Mouse (Mus musculus): ENCODE measurements around the gene Cilp2.

Gene Cilp2

DNA sequence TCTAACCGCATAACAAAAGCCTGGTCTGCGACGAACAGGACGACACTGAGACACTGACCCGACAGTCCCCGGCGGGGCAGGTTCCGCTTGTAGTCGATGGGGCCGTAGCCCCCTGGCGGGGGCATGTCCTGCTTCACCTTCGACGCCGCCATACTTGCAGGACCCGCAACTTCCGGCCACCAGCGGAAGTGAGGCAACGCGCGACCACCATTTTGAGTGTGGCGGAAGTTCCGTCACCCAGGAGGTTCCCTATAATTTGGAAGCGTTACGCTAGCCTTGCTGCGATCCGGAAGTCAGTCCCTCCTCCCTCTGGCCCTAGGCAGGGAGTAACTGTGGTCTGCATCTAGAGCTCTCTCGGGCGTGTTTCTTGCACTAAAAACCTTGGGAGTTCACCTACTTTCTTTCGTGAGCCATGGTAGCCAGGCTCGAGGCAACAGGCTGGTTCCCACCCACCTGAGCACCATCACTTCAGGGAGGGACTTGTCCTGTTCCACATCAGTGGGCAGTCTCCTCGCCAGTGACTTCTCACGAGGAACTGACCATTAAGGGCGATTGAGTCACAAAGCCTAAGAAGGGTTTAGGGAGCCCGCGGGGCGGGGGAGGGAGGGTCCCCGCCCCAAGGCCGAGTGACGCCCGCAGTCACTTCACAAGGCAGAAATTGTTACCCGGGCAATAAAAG lies 14.1 kb upstream of the Cilp2 start:
- peak; percentile 97 to 98 for DNase-seq (ENCODE audit: low spot score in 2 of 2)

- DNase-seq (ENCODE audit: low spot score in 2 of 2) = no peak
These were observed 13.5 kb upstream of the Cilp2 start for GRCm38 (mm10) chr8:69900895-69901451.

DNA sequence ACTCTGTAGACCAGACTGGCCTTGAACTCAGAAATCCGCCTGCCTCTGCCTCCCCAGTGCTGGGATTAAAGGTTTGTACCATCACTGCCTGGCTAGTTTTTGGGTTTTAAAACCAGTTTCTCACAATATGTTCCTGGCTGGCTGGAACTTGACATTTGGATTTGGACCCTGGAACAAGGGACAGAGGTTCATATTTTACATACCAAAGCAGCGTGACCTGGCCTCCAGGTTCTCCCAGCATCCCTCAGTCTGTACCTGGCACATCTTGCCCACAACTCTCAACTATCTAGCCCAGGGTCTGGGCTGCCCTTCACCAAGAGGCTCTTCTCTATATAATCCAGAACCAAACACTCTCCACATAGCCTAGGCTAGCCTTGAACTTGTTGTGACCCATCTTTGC lies 12.4 kb upstream of the Cilp2 start:
- DNase-seq (ENCODE audit: low spot score in 2 of 2) = no peak

- no peak for DNase-seq (ENCODE audit: low spot score in 2 of 2)
These were observed 10.4 kb upstream of the Cilp2 start for GRCm38 (mm10) chr8:69897857-69898256.

DNA sequence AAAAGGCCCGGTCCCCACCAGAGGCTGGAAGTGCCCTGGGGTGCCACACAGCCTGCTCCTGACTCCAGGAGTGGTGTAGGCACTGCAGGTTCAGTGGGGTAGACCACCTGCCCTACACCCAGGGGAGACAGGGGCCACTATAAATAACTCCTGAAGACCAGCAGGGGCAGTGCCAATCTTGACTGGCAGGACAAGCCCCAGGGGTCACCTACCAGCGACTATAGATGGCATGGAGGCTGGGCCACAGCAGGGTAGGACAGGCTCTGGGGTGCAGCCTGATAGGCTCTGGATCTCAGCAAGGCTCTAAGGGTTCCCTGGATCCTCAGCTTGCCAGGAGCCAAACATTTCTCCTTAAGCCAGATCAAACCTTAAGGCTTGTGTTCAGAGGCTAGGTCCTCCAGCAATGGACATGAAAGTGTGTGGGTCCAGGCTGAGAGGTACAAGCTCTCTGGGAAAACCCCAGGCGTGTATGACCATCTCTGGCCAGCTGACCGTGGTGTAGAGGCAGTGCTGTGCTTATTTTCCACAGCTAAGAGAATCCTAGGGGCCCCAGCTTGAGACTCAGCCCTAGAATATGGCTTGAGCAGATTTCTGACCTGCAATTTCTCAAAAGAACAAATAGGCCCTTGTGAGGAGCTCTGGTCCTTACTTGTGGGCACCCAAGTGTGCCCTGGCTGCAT lies 8.4 kb upstream of the Cilp2 start:
- no peak for DNase-seq (ENCODE audit: low spot score in 2 of 2)

GRCm38 (mm10) chr8:69894836-69895332 lies 7.4 kb upstream of the Cilp2 start:
- DNase-seq (ENCODE audit: low spot score in 2 of 2) = no peak

DNA sequence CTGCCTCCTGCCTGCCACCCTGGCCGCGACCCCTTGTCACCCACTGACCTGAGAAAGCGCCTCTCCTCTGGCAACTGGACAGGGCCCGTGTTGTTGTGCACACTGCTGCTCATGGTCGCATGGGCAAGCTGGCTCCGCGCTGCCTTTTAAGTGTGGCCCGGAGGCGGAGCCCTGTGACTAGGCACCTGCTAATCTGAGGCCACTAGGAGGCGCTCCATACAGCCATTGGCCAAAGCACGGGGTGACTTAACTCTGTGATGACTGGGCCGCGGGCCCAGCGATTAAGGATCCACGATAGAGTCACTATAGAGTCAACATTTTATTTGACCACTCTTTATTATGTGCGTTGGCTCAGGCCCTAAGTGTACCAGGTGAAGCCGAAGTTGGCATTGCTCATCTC lies 6.4 kb upstream of the Cilp2 start:
- peak in 1 of 2 experiments; percentile 78 for DNase-seq (ENCODE audit: low spot score in 2 of 2)

DNA sequence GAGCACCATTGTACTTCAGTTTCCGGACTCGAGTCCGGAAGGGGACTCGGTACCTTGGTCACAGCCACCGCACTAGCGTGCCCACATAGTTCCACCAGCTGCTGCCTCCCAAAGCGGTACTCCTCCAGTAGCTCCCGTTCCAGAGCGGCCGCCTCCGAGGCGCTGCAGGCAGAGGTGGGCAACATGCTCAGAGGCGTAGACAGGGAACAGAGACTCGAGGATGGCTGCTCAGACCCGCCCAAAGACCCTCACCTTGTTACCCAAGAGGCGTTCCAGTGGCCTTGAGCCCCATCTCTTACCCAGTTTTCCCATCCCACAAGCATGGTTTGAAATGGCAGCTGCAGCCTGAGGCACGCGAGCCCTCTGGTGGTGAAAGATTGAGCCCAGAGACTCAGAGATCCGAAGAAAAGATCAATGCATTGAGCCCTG lies 3.3 kb upstream of the Cilp2 start:
- DNase-seq (ENCODE audit: low spot score in 2 of 2) = peak in 1 of 2 experiments; percentile 62

DNA sequence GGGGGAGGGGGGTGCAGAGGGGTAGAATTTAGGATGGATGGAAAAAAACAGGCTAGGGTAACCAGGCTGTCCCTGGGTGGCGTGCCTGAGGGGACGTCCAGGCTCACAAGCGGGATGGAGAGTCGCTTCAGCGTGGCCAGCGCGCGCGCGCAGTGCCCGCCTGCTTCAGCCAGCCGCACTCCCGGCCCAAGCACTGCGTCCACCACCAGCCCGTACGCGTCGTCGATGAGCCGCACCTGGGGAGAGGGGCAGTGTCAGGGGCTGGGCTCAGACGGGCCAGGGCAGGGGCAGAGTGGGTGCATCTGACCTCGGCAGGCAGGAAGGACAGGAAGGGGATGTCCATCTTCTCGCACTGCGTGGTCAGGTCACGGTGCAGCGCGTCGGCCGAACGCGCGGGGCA lies 1.4 kb upstream of the Cilp2 start:
- peak in 1 of 2 experiments; percentile 26 for DNase-seq (ENCODE audit: low spot score in 2 of 2)

DNA sequence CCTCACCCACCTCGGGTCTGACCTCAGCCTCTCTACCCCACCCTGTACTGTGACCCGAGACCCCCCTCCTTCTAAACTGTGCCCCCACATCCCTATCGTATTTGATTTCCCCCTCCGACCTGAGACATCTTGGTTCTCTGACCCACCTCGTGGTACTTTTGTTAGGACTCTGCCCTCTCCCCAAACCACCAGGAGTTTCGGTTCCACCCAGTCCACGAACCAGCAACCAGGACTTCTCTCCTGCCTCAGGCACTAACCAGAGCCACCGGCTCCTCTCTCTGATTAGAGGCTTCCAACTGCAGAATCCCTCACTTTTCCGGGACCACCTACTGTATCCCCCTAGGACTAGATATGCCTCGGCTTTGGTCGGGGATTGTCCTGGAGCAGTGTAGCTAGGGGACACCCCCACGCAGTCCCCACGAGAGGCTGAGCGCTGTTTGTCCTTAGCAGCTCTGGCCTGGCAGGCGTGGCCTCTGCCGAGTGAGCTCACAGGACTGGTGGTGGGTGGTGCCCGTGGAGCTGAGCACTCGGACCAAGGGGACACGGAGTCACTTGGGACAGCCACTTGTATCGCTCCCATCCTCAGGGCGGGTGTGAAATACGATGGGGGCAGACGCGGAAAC lies 868 bp upstream of the Cilp2 start:
- DNase-seq (ENCODE audit: low spot score in 2 of 2) = peak in 1 of 2 experiments; percentile 29

GRCm38 (mm10) chr8:69884141-69884540 lies 3.3 kb downstream of the Cilp2 start:
- DNase-seq (ENCODE audit: low spot score in 2 of 2) = no peak

- DNase-seq (ENCODE audit: low spot score in 2 of 2) = no peak
These were observed 4.5 kb downstream of the Cilp2 start for GRCm38 (mm10) chr8:69882833-69883600.

- DNase-seq (ENCODE audit: low spot score in 2 of 2) = peak in 1 of 2 experiments; percentile 54
These were observed 5.3 kb downstream of the Cilp2 start for GRCm38 (mm10) chr8:69882021-69882756.

DNA sequence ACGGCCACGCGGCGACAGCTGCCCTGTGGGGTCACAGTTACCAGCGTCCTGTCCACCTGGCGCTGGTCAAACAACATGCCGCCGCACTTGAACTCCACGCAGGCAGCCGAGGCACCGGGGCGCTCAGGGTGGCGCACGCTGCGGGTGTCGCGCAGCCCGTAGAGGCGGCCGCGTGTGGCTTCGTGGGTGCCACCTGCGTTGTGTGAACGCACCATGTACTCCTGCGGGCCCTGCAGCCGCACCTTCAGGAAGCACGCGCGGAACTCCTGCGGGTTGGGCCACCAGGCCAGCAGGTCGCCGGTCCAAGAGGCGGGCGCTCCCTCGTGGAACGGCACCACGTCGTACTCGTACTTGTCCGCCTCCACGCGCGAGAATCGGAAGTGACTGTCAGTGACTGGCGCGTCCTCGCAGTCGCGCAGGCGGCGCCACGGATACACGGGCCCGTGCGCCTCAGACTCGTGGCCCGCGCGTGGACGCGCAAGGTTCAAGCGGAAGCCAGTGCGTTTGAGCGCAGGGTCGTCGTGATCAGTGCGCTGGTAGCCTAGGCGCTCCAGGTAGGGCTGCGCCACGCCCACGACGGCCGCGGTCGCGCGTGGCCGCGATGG lies 6.1 kb downstream of the Cilp2 start:
- no peak for DNase-seq (ENCODE audit: low spot score in 2 of 2)

- DNase-seq (ENCODE audit: low spot score in 2 of 2) = no peak
These were observed 6.6 kb downstream of the Cilp2 start for GRCm38 (mm10) chr8:69880841-69881240.

DNA sequence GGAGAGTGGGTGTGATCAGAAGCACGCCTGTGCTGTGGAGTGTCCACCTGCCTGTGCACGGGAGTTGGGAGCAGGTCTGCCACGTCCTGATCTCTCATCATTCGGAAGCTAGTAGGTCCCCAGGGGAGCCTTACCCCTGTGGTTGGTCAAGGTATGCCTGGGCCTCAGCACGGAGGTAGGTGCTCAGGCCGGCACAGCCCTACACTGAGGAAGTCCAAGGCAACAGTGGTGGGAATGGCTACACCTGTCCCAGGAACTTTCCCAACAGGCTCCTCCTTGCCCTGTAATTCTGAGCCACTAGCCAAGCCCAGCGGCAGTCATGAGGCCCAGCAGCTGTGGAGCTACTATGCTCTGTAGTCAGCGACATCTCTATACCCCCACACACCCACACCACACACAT lies 7.8 kb downstream of the Cilp2 start:
- DNase-seq (ENCODE audit: low spot score in 2 of 2) = no peak

DNA sequence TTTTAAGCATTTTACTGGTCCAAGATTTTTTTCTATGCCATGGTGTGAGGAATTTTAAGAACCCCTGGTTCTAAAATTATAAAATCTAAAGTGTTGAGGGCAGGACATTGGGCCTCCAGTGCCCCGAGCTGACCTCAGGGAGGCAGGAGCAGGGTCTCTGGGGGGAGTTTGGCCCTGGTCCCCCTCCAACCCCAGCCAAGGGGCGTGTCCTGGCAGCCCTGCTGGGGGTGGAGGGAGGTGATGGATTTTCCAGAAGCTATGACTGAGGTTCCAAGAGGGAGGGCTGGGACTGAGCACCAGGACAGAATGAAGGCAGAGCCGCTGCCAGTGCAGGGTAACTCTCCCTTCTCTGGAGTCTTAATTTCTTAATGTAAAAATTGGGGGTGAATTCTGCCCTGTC lies 9.5 kb downstream of the Cilp2 start:
- no peak for DNase-seq (ENCODE audit: low spot score in 2 of 2)

GRCm38 (mm10) chr8:69877396-69877795 lies 10.1 kb downstream of the Cilp2 start:
- no peak for DNase-seq (ENCODE audit: low spot score in 2 of 2)

DNA sequence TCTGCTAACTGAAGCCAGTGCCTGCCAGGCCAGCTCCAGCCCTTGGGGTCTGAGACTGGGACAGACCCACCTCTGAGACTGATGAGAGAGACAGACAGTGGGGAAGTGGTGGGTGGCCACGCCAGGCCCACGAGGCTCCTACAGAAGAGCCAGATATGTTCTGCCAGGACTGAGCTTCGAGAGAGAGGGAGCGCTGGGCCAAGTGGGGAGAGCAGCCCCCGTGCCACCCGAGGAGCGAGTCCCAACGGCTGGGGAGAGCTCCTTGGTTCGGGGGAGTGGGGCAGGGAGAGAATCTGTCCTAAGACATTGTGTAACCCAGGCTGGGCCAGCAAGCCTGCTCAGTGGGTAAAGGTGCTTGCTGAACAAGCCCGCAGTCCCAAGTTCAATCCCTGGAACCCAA lies 10.5 kb downstream of the Cilp2 start:
- no peak for DNase-seq (ENCODE audit: low spot score in 2 of 2)

GRCm38 (mm10) chr8:69876097-69876496 lies 11.4 kb downstream of the Cilp2 start:
- DNase-seq (ENCODE audit: low spot score in 2 of 2) = no peak

- no peak for DNase-seq (ENCODE audit: low spot score in 2 of 2)
These were observed 12.8 kb downstream of the Cilp2 start for GRCm38 (mm10) chr8:69874654-69875053.
